Mouse (Mus musculus) megakaryocyte, embryonic 14.5 days (primary cell): ENCODE data around the gene Arhgap22.

Source experiments
- FLI1 ChIP-seq: IDR thresholded peaks from 2 replicates; pipeline ENCODE4 v1.6.1; 2012; ENCODE audit warnings: low read length, inconsistent platforms, mixed read lengths
- GATA1 ChIP-seq: IDR thresholded peaks from 3 replicates; pipeline ENCODE4 v1.6.1; 2012; ENCODE audit warnings: mixed read lengths, low read length, inconsistent platforms, borderline replicate concordance

- TF ChIP-seq GATA1 = no peak
- no peak for TF ChIP-seq FLI1
These were observed 156.2 kb downstream of the Arhgap22 start for GRCm38 (mm10) chr14:33370056-33370455.
